8 mouse cellular contexts compared by ENCODE assay signal in the genomic region with DNA sequence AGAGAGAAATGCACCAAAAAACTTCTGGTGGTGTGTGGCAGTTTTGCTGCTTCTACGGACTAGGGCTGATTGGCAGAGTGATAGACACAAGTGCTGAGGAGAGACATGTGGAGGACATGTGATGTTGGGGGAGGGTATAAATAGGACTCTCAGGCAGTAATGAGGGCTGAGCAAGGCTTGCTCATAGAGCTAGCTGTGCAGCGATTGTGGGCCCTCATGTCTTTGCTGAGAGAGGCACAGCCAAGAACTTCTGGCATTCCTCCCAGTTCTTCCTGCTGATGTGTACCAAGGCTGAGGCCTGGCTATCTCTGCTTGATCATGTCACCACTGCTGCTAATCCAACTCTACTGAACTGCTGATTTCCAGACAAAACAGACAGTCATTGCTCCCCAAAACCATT.
DNase-seq lines count a peak whose midpoint lies in the region; ATAC-seq and TF ChIP-seq lines count a peak whose summit lies in the region.

No protein-coding gene starts in this region.

- no peak overlapping the region for H3K9ac ChIP-seq in liver, postnatal 0 days (replicated peaks)
- no peak overlapping the region for H3K9ac ChIP-seq in liver, embryonic 11.5 days (ENCODE audit: low read depth, low read length)
- H3K9ac ChIP-seq in forebrain, postnatal 0 days, result no peak overlapping the region
- no peak overlapping the region for H3K9ac ChIP-seq in stomach, postnatal 0 days (ENCODE audit: low read length)

- TF ChIP-seq EP300 in liver, postnatal 0 days (IDR thresholded peaks at IDR 0.05; ENCODE audit: low read depth), result no peak
- TF ChIP-seq EP300 in stomach, postnatal 0 days (optimal IDR thresholded peaks at IDR 0.05), result no peak

- H3K4me1 ChIP-seq in liver, postnatal 0 days (ENCODE audit: insufficient read depth), result peaks cover 6% of the 10 kb centered on the region
- no peaks in the 10 kb centered on the region; the same call in 1 of the 2 replicates for H3K4me1 ChIP-seq in liver, embryonic 11.5 days (replicated peaks; ENCODE audit: control insufficient read depth, insufficient read depth, low read length)
- H3K4me1 ChIP-seq in forebrain, postnatal 0 days (ENCODE audit: insufficient read depth), result no peaks in the 10 kb centered on the region
- H3K4me1 ChIP-seq in stomach, postnatal 0 days (replicated peaks; ENCODE audit: control insufficient read depth, insufficient read depth), result peaks cover 4% of the 10 kb centered on the region; the same call in 1 of the 2 replicates

- no peaks in the 10 kb centered on the region for H3K27me3 ChIP-seq in liver, postnatal 0 days (ENCODE audit: insufficient read depth, low read length)
- no peaks in the 10 kb centered on the region for H3K27me3 ChIP-seq in liver, embryonic 11.5 days (replicated peaks; ENCODE audit: control insufficient read depth, insufficient read depth, low read length)
- H3K27me3 ChIP-seq in forebrain, postnatal 0 days (ENCODE audit: insufficient read depth, low read length), result no peaks in the 10 kb centered on the region
- no peaks in the 10 kb centered on the region for H3K27me3 ChIP-seq in stomach, postnatal 0 days (ENCODE audit: control insufficient read depth, insufficient read depth, low read length)

- 50% methylated on average over 2 of the region's 2 CpGs for WGBS in liver, postnatal 0 days (ENCODE audit: insufficient replicate concordance)
- 81% methylated on average over 2 of the region's 2 CpGs for WGBS in liver, embryonic 11.5 days
- 43% methylated on average over 2 of the region's 2 CpGs for WGBS in forebrain, postnatal 0 days
- 38% methylated on average over 2 of the region's 2 CpGs for WGBS in stomach, postnatal 0 days

- ATAC-seq in liver, postnatal 0 days, result no peak
- no peak for ATAC-seq in liver, embryonic 11.5 days (replicated peaks; ENCODE audit: low FRiP score)
- ATAC-seq in forebrain, postnatal 0 days, result peak; percentile 76
- no peak for ATAC-seq in stomach, postnatal 0 days (ENCODE audit: low FRiP score, low TSS enrichment)

- no peak overlapping the region for H3K4me2 ChIP-seq in liver, postnatal 0 days (ENCODE audit: low read depth, low read length)
- no peak overlapping the region for H3K4me2 ChIP-seq in liver, embryonic 11.5 days
- H3K4me2 ChIP-seq in forebrain, postnatal 0 days (ENCODE audit: low read depth), result no peak overlapping the region
- H3K4me2 ChIP-seq in stomach, postnatal 0 days (replicated peaks; ENCODE audit: low read depth), result no peak overlapping the region

- H3K36me3 ChIP-seq in liver, postnatal 0 days (replicated peaks; ENCODE audit: insufficient read depth, low read length), result no peaks in the 10 kb centered on the region
- no peaks in the 10 kb centered on the region for H3K36me3 ChIP-seq in liver, embryonic 11.5 days (ENCODE audit: control insufficient read depth, insufficient read depth, low read length)
- no peaks in the 10 kb centered on the region for H3K36me3 ChIP-seq in forebrain, postnatal 0 days (ENCODE audit: insufficient read depth)
- H3K36me3 ChIP-seq in stomach, postnatal 0 days (ENCODE audit: control insufficient read depth, insufficient read depth, low read length), result no peaks in the 10 kb centered on the region

- TF ChIP-seq CTCF in liver, postnatal 0 days (IDR thresholded peaks at IDR 0.05; ENCODE audit: low read depth), result no peak
- TF ChIP-seq CTCF in forebrain, postnatal 0 days (IDR thresholded peaks at IDR 0.05; ENCODE audit: low read depth), result no peak
- TF ChIP-seq CTCF in stomach, postnatal 0 days (IDR thresholded peaks at IDR 0.05; ENCODE audit: low read depth), result no peak

- peak overlapping the region; percentile 17 for H3K27ac ChIP-seq in liver, postnatal 0 days (ENCODE audit: low read depth)
- H3K27ac ChIP-seq in liver, embryonic 11.5 days (ENCODE audit: low read depth, low read length), result no peak overlapping the region
- H3K27ac ChIP-seq in forebrain, postnatal 0 days (ENCODE audit: low read depth, low read length), result no peak overlapping the region
- peak overlapping the region; percentile 40; the same call in 1 of the 2 replicates for H3K27ac ChIP-seq in stomach, postnatal 0 days (replicated peaks)

- H3K4me3 ChIP-seq in liver, postnatal 0 days (ENCODE audit: low read depth, low read length), result no peak overlapping the region
- H3K4me3 ChIP-seq in liver, embryonic 11.5 days (ENCODE audit: low read depth, low read length), result no peak overlapping the region
- no peak overlapping the region for H3K4me3 ChIP-seq in forebrain, postnatal 0 days (ENCODE audit: low read depth, low read length)
- no peak overlapping the region for H3K4me3 ChIP-seq in stomach, postnatal 0 days (ENCODE audit: low read depth, low read length)

- no peaks in the 10 kb centered on the region for H3K9me3 ChIP-seq in liver, postnatal 0 days (ENCODE audit: low read length)
- no peaks in the 10 kb centered on the region for H3K9me3 ChIP-seq in liver, embryonic 11.5 days (ENCODE audit: control insufficient read depth, low read length)
- no peaks in the 10 kb centered on the region for H3K9me3 ChIP-seq in forebrain, postnatal 0 days (ENCODE audit: low read length)
- no peaks in the 10 kb centered on the region for H3K9me3 ChIP-seq in stomach, postnatal 0 days (ENCODE audit: control insufficient read depth, low read length)

- DNase-seq in cerebellum, postnatal 25 days, result peak; percentile 17 to 42
- no peak for DNase-seq in cerebellum, adult 11-12 months
- peak; percentile 29 for DNase-seq in liver, postnatal 0 days
- DNase-seq in liver, embryonic 11.5 days (ENCODE audit: low spot score), result no peak
- DNase-seq in forebrain, postnatal 0 days, result peak; percentile 33
- DNase-seq in kidney, adult 9 months, result peak; percentile 76
- DNase-seq in stomach, postnatal 0 days (ENCODE audit: low spot score), result peak; percentile 21
- DNase-seq in spleen, postnatal 4 days (ENCODE audit: low spot score in 2 of 2), result no peak

Comparison
In these comparisons a context has a peak if more than half of its experiments do, and no peak if none do; other contexts are left out.
1. DNase-seq: peak in cerebellum, postnatal 25 days (2 of 2), liver, postnatal 0 days (single experiment), forebrain, postnatal 0 days (single experiment), kidney, adult 9 months (single experiment) and stomach, postnatal 0 days (single experiment); none in cerebellum, adult 11-12 months (single experiment), liver, embryonic 11.5 days (single experiment) and spleen, postnatal 4 days (0 of 2).
2. H3K27ac ChIP-seq: peak in liver, postnatal 0 days (single experiment) and stomach, postnatal 0 days (single experiment); none in liver, embryonic 11.5 days (single experiment) and forebrain, postnatal 0 days (single experiment).